Mouse (Mus musculus) bone marrow macrophage, adult 2 months (primary cell): ENCODE measurements around the gene Armc6.

Source experiments
- CTCF ChIP-seq: IDR thresholded peaks from 2 replicates; pipeline ENCODE4 v1.5.1; 2012; ENCODE audit warnings: low read depth, mild to moderate bottlenecking, low read length, moderate library complexity
- POLR2A ChIP-seq: IDR thresholded peaks from 2 replicates; pipeline ENCODE4 v1.6.1; 2012; ENCODE audit warnings: mild to moderate bottlenecking, low read depth, low read length, borderline replicate concordance

DNA sequence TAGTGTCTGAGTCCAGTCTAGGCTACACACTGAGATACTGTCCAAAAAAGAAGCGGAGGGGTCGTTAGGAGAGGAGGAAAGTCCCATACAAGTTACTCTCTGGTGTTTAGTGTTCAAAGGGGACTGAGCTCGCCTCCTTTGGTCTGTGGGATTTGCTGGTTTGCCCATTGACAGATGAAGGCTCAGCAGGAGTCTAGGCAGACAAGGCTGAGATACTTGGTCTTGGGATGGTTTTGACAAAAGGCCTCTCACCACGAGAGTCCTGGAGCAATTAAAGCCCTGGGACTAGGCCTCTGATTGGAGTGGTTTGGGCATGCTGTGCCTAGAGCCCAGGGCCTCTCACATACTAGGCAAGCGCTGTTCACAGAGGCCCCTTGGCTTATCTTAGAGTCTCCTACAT, 34.0 kb upstream of the Armc6 start:
- TF ChIP-seq CTCF = no peak
- no peak for TF ChIP-seq POLR2A
